Mouse (Mus musculus): ENCODE data around the gene Hist1h2ah. TPM values are rescaled to one million over a fixed set of nuclear protein-coding genes. Genes with fewer than 3 reads are reported as not detected.

Hist1h2ah gene
- total RNA-seq, 2 experiments from 2014 or later = 12.5 to 17.0 TPM

DNA sequence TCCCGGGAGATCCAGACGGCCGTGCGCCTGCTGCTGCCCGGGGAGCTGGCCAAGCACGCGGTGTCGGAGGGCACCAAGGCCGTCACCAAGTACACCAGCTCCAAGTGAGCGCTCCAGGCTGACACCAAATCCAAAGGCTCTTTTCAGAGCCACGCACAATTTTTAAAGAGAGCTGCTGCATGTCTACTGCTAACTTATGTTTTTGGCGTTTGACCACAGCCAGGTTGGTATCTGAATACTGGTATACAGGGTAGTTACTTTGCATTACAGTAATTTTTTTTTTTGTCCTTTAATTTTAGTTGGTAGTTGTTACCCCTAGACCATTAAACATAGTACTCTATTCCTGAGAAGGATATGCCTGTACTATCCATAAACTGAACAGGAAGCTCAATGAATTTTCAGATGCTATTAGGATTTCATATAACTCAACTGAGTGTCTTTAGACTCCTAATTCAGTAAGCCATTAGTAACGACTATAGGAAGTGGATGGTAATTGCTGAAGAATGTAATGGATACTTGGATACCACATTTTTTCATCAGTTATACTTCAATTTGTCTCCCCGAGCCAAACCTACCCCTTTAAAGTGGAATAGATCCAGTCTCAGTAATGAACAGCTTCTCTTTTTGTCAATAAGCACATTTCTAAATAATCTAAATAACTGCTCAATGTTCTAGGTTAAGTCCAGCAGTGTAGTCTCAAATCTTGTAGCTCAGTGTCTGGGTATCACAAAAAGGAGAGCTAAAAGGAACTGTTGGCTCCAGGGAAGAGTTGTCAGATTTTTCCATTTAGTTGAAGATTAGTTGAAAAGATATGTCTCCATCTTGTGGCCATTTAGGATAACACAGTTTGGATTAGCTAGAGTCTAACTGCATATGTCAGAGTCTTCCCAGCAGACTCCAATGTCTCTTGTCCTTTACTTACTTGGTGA, 8.4 kb upstream of the Hist1h2ah start:
- Histone ChIP-seq H3K4me3 (peak overlapping the region; percentile 54), H3K27ac (peak overlapping the region; percentile 70)
- TF ChIP-seq CTCF (conservative IDR thresholded peaks at IDR 0.05) = peak; percentile 88
- DNase-seq (ENCODE audit: low spot score in 2 of 2) = no peak

GRCm38 (mm10) chr13:22042568-22043502, 7.5 kb upstream of the Hist1h2ah start, which contains the start of the genes Hist1h2ag and Hist1h2bj:
Gene Hist1h2ag (minus strand): TSS chr13:22042944.
Gene Hist1h2bj (plus strand): TSS chr13:22043214.
- Histone ChIP-seq H3K4me3 (peak within 1 kb of the TSS; percentile 54), H3K27ac (peak within 1 kb of the TSS; percentile 86)

GRCm38 (mm10) chr13:22041651-22042567, 6.5 kb upstream of the Hist1h2ah start:
- H3K27ac ChIP-seq = peak overlapping the region; percentile 86

More at GRCm38 (mm10) chr13:22042568-22043502, 7.5 kb upstream of the Hist1h2ah start, which contains the start of the genes Hist1h2ag and Hist1h2bj:
- DNase-seq (ENCODE audit: low spot score in 2 of 2) = peak; percentile 89 to 96

GRCm38 (mm10) chr13:22041142-22041536, 5.8 kb upstream of the Hist1h2ah start, which contains the start of gene Hist1h4i:
Gene Hist1h4i (minus strand): TSS chr13:22041362.
- DNase-seq (ENCODE audit: low spot score in 2 of 2) = peak; percentile 96 to 97
- Histone ChIP-seq H3K27ac (peak within 1 kb of the TSS; percentile 86), H3K4me3 (peak within 1 kb of the TSS; percentile 56)

More at GRCm38 (mm10) chr13:22041651-22042567, 6.5 kb upstream of the Hist1h2ah start:
- DNase-seq (ENCODE audit: low spot score in 2 of 2) = no peak
- H3K4me3 ChIP-seq = peak overlapping the region; percentile 56; the same call in 1 of the 2 replicates
- no peak for TF ChIP-seq CTCF (conservative IDR thresholded peaks at IDR 0.05)

GRCm38 (mm10) chr13:22040464-22041141, 5.2 kb upstream of the Hist1h2ah start:
- no peak for TF ChIP-seq CTCF (conservative IDR thresholded peaks at IDR 0.05)
- peak overlapping the region; percentile 56 for H3K4me3 ChIP-seq
- DNase-seq (ENCODE audit: low spot score in 2 of 2) = no peak
- H3K27ac ChIP-seq = peak overlapping the region; percentile 86

GRCm38 (mm10) chr13:22039951-22040463, 4.6 kb upstream of the Hist1h2ah start:
- no peak for TF ChIP-seq CTCF (conservative IDR thresholded peaks at IDR 0.05)

GRCm38 (mm10) chr13:22039364-22039763, 4.0 kb upstream of the Hist1h2ah start:
- no peak for TF ChIP-seq CTCF (conservative IDR thresholded peaks at IDR 0.05)
- no peak overlapping the region for H3K27ac ChIP-seq
- H3K4me3 ChIP-seq = no peak overlapping the region
- DNase-seq (ENCODE audit: low spot score in 2 of 2) = no peak

More at GRCm38 (mm10) chr13:22039951-22040463, 4.6 kb upstream of the Hist1h2ah start:
- Histone ChIP-seq H3K27ac (peak overlapping the region; percentile 86; the same call in 1 of the 2 replicates), H3K4me3 (peak overlapping the region; percentile 56)
- DNase-seq (ENCODE audit: low spot score in 2 of 2) = no peak

DNA sequence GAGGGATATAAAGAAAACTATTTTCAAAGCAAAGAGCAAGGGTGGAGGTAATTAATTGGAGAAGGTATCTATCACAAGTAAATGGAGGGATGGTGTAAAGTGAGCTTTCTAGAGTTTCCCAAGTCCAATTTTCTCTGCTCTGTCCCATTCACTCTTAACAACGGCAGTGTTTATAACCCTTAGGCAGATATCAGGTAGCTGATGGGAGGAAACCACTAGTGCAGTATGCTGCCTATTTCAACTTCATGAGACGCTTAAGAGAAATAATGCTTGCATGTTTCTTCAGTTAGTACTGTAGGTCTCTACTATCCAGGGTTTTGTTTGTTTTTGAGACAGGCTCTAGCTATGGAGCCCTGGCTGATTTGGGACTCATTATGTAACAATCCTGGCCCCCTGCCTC, 2.0 kb upstream of the Hist1h2ah start:
- H3K27ac ChIP-seq = no peak overlapping the region
- no peak for TF ChIP-seq CTCF (conservative IDR thresholded peaks at IDR 0.05)
- DNase-seq (ENCODE audit: low spot score in 2 of 2) = no peak

DNA sequence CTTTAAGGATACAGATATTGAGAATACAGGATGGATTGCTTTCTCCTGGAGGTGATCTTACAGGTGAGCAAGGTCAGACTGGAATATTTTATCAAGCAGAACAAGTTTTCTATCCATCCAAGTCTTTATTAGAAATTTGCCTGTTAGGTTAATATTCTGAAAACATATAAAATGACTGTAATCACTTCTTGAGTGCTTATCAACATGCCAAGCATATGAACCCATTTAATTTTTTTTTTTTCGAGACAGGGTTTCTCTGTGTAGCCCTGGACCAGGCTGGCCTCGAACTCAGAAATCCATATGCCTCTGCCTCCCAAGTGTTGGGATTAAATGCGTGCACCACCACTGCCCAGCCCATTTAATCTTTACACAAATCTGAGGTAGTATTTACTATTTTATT, 1.6 kb upstream of the Hist1h2ah start:
- H3K27ac ChIP-seq = no peak overlapping the region
- no peak for DNase-seq (ENCODE audit: low spot score in 2 of 2)
- no peak overlapping the region for H3K4me3 ChIP-seq
- no peak for TF ChIP-seq CTCF (conservative IDR thresholded peaks at IDR 0.05)

More for the DNA sequence above, 2.0 kb upstream of the Hist1h2ah start:
- no peak overlapping the region for H3K4me3 ChIP-seq

GRCm38 (mm10) chr13:22036149-22036956, 985 bp upstream of the Hist1h2ah start:
- no peak for TF ChIP-seq CTCF (conservative IDR thresholded peaks at IDR 0.05)
- DNase-seq (ENCODE audit: low spot score in 2 of 2) = no peak
- H3K4me3 ChIP-seq = peak overlapping the region; percentile 43
- H3K27ac ChIP-seq = no peak overlapping the region

Data from layer of hippocampus, adult 2 months (tissue).